Mouse (Mus musculus) midbrain, embryonic 15.5 days (tissue): ENCODE measurements at regions not wholly inside any gene's neighbourhood (a gene's known extent, or its start where the extent isn't known, plus 50 kb on each side); places are given as distances from the start of the nearest gene placed in this dataset.

Experiments used
- ATAC-seq: fragments of 200-750 bp; cut with Nextera tagmentation; replicated peaks from 2 replicates; pipeline ENCODE4 v1.8.0; 2017; ENCODE audit warnings: moderate TSS enrichment
- H3K27ac ChIP-seq: fragments of 300-500 bp; sonication (generic); 2 replicates; pipeline ENCODE4 v1.5.1; 2015; ENCODE audit warnings: mild to moderate bottlenecking, inconsistent platforms
- H3K27me3 ChIP-seq: fragments of 300-500 bp; sonication (generic); replicated peaks from 2 replicates; pipeline ENCODE4 v1.6.1; 2015; ENCODE audit warnings: inconsistent platforms
- H3K36me3 ChIP-seq: fragments of 300-500 bp; sonication (generic); replicated peaks from 2 replicates; pipeline ENCODE4 v1.6.1; 2015; ENCODE audit warnings: inconsistent platforms
- H3K4me1 ChIP-seq: fragments of 300-500 bp; sonication (generic); 2 replicates; pipeline ENCODE4 v1.6.1; 2015; ENCODE audit warnings: inconsistent platforms
- H3K4me2 ChIP-seq: fragments of 300-500 bp; sonication (generic); 2 replicates; pipeline ENCODE4 v1.6.1; 2015; ENCODE audit warnings: inconsistent platforms, mild to moderate bottlenecking, moderate library complexity
- H3K4me3 ChIP-seq: fragments of 300-500 bp; sonication (generic); 2 replicates; pipeline ENCODE4 v1.5.1; 2015; ENCODE audit warnings: mild to moderate bottlenecking, inconsistent platforms
- H3K9ac ChIP-seq: fragments of 300-500 bp; sonication (generic); 2 replicates; pipeline ENCODE4 v1.6.1; 2015; ENCODE audit warnings: mild to moderate bottlenecking, inconsistent platforms
- H3K9me3 ChIP-seq: fragments of 300-500 bp; sonication (generic); 2 replicates; pipeline ENCODE4 v1.6.1; 2016; ENCODE audit warnings: inconsistent platforms
- WGBS: fragments of 180-500 bp; shearing (Covaris S2); methylation state at CpG from one replicate; pipeline ENCODE4 v1.1.7; 2015; ENCODE audit warnings: mixed read lengths; 5-methylcytosine and 5-hydroxymethylcytosine counted together

- Histone ChIP-seq H3K27ac (no peak overlapping the region), H3K9ac (no peak overlapping the region)
These were observed 81.7 kb upstream of the Cpeb2 start for GRCm38 (mm10) chr5:43151099-43151774.

GRCm38 (mm10) chr5:43152119-43152611 is 80.8 kb upstream of the Cpeb2 start:
- Histone ChIP-seq H3K4me3 (no peak overlapping the region), H3K9ac (no peak overlapping the region), H3K27ac (peak overlapping the region; percentile 34; the same call in 1 of the 2 replicates), H3K36me3 (no peaks in the 10 kb centered on the region), H3K9me3 (no peaks in the 10 kb centered on the region), H3K4me2 (no peak overlapping the region), H3K4me1 (no peaks in the 10 kb centered on the region), H3K27me3 (no peaks in the 10 kb centered on the region)
- ATAC-seq = peak; percentile 59
- WGBS = 32% methylated on average over 8 of the region's 8 CpGs

More at GRCm38 (mm10) chr5:43151099-43151774, 81.7 kb upstream of the Cpeb2 start:
- Histone ChIP-seq H3K4me1 (no peaks in the 10 kb centered on the region), H3K4me2 (no peak overlapping the region), H3K4me3 (no peak overlapping the region), H3K9me3 (no peaks in the 10 kb centered on the region), H3K36me3 (no peaks in the 10 kb centered on the region), H3K27me3 (no peaks in the 10 kb centered on the region)
- WGBS = 69% methylated on average over 3 of the region's 3 CpGs
- no peak for ATAC-seq

GRCm38 (mm10) chr5:43152881-43153280 is 80.1 kb upstream of the Cpeb2 start:
- H3K27me3 ChIP-seq = no peaks in the 10 kb centered on the region
- no peaks in the 10 kb centered on the region for H3K36me3 ChIP-seq
- WGBS = 54% methylated on average over 1 of the region's 1 CpGs
- H3K9ac ChIP-seq = no peak overlapping the region
- H3K4me3 ChIP-seq = no peak overlapping the region
- H3K4me2 ChIP-seq = no peak overlapping the region
- no peak for ATAC-seq
- no peaks in the 10 kb centered on the region for H3K4me1 ChIP-seq
- H3K27ac ChIP-seq = no peak overlapping the region
- H3K9me3 ChIP-seq = no peaks in the 10 kb centered on the region

- Histone ChIP-seq H3K27me3 (no peaks in the 10 kb centered on the region), H3K4me1 (no peaks in the 10 kb centered on the region), H3K4me3 (no peak overlapping the region), H3K9ac (no peak overlapping the region), H3K27ac (no peak overlapping the region), H3K9me3 (no peaks in the 10 kb centered on the region), H3K36me3 (no peaks in the 10 kb centered on the region), H3K4me2 (no peak overlapping the region)
- ATAC-seq = no peak
- 91% methylated on average over 3 of the region's 3 CpGs for WGBS
These were observed 76.2 kb upstream of the Cpeb2 start for GRCm38 (mm10) chr5:43156771-43157170.

GRCm38 (mm10) chr5:43160140-43160539 is 72.8 kb upstream of the Cpeb2 start:
- H3K9ac ChIP-seq = no peak overlapping the region
- ATAC-seq = no peak
- H3K27ac ChIP-seq = no peak overlapping the region
- no peaks in the 10 kb centered on the region for H3K27me3 ChIP-seq
- H3K4me1 ChIP-seq = no peaks in the 10 kb centered on the region
- H3K4me3 ChIP-seq = no peak overlapping the region
- no peaks in the 10 kb centered on the region for H3K36me3 ChIP-seq
- 87% methylated on average over 6 of the region's 6 CpGs for WGBS
- no peaks in the 10 kb centered on the region for H3K9me3 ChIP-seq
- no peak overlapping the region for H3K4me2 ChIP-seq

- Histone ChIP-seq H3K4me2 (no peak overlapping the region), H3K4me3 (no peak overlapping the region), H3K36me3 (no peaks in the 10 kb centered on the region), H3K9me3 (no peaks in the 10 kb centered on the region), H3K27ac (no peak overlapping the region), H3K4me1 (no peaks in the 10 kb centered on the region), H3K27me3 (no peaks in the 10 kb centered on the region), H3K9ac (no peak overlapping the region)
- no peak for ATAC-seq
- 92% methylated on average over 8 of the region's 8 CpGs for WGBS
These were observed 51.5 kb upstream of the Cpeb2 start for GRCm38 (mm10) chr5:43181475-43181874.
